Mouse (Mus musculus): Measurements from ENCODE around the gene Fam71e2.

Fam71e2 gene

GRCm38 (mm10) chr7:4739041-4739543 lies 32.0 kb downstream of the Fam71e2 start:
- DNase-seq (ENCODE audit: low spot score): no peak

DNA sequence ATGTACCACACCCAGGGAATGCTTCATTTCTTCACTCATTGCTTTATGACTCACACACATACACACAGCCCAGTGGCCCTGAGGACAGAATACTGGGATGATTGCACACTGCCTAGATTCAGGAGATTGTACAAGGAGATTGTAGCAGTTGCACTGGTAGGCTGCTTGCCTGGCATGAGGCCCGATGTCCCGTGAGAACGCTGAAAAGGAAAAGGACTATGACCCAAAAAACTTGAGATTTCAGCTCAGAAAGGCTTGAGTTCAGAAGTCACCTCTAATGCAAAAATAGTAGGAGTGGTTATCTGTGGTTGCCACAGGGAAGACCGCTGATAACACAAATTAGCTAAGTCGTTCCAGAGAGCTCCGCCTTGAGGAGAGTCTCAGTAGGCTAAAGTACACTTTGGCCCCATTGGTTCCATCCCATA lies 38.1 kb downstream of the Fam71e2 start:
- peak; percentile 13 for DNase-seq (ENCODE audit: low spot score)

DNA sequence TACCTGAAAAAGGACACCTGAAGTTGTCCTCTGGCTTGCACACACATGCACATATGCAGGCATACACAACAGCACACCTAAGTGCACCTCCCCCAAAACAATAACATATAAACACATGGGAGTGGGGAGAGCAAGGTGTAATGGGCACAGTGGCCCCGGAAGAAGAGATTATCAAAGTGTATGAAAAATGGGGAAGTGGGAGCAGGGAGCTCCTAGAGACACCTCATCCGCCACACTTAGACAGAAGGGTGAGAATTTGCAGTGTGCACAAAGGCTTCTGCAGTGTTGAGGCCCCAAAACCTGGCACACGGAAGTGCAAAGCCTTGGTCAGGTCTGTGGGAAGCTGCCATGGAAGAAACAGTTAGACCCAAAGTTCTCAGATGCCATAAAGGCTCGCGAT lies 40.0 kb downstream of the Fam71e2 start:
- DNase-seq (ENCODE audit: low spot score): no peak

DNA sequence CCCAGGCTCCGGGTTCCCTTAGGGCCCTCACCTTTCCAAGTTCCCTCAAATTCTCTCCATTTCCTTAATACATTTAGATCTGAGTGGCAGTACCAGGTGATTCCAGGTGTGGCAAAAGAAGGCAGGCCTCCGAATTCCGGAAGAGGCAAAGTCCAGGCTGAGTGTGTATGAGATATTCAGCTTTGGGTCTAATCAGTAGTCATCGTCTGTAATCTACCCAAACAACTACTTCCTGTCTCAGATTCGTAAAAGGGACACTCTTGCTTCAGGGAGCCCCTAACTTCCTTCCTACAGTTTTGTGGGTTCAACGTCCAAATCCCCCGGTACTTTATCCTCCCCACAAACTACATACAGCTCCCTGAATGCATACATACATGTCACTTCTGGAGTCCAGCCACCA lies 45.9 kb downstream of the Fam71e2 start, which contains the start of gene Tmem150b:
Gene Tmem150b (minus strand): TSS at position 81 of the 400 bp plus-strand sequence.
- no peak for DNase-seq (ENCODE audit: low spot score)

- no peak for DNase-seq (ENCODE audit: low spot score)
Observed at GRCm38 (mm10) chr7:4724359-4724758, 46.7 kb downstream of the Fam71e2 start.

GRCm38 (mm10) chr7:4723508-4723907 lies 47.6 kb downstream of the Fam71e2 start:
- DNase-seq (ENCODE audit: low spot score): no peak

DNA sequence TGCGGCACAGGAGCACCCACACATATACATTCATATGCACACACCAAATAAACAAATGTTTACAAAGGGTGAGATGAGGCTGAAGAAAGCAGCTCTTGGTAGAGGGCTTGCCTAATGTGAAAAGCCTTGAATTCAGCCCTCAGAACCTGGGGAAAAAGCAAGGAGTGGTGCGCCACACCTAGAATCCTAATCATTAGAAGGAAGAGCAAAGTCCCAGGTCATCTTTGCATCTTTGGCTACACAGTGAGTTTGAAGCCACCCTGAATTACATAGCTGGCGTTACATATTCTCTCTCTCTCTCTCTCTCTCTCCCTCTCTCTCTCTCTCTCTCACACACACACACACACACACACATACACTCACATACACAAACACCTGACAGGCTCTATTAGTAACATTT lies 51.8 kb downstream of the Fam71e2 start:
- DNase-seq (ENCODE audit: low spot score): no peak

DNA sequence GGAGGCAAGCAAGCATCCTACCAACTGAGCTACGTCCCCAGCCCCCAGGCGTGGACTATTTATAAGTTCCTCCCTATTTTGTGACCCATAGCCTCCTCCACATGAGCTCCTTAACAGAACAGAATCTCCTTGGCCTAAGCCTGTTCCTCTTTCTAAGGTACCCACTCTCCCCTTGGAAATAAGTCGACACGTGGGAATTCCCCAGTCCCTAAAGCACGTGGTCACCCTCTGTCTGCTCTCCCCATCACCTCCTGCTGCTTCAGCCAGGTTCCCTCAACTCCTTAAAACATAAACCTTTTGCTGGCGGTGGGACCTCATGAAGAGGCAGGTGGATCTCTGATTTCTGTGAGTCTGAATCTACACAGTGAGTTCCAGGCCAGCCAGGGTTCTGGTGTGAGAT lies 54.1 kb downstream of the Fam71e2 start:
- DNase-seq (ENCODE audit: low spot score): no peak

- peak; percentile 20 for DNase-seq (ENCODE audit: low spot score)
Observed at GRCm38 (mm10) chr7:4712594-4712993, 58.5 kb downstream of the Fam71e2 start.

- no peak for DNase-seq (ENCODE audit: low spot score)
Observed at GRCm38 (mm10) chr7:4705098-4705497, 66.0 kb downstream of the Fam71e2 start.

Measured in MN1 (cell line).